Mouse (Mus musculus) activated CD4-positive, CD25-positive, alpha-beta regulatory T cell (primary cell): ENCODE results near the gene Gabra4. TPM values are rescaled to one million over a fixed set of nuclear protein-coding genes. Genes with fewer than 3 reads are reported as not detected.

ENCODE experiments used
- polyA plus RNA-seq, 2 experiments: library from polyadenylated mRNA; unstranded; fragments of 100-300 nt; shearing (Covaris generic); gene quantifications; one replicate each; pipeline ENCODE4 v1.2.1; 2017

The Gabra4 gene
- polyA plus RNA-seq = under 1 TPM in 1 of 2 experiments, not detected in 1; 0.09 TPM

DNA sequence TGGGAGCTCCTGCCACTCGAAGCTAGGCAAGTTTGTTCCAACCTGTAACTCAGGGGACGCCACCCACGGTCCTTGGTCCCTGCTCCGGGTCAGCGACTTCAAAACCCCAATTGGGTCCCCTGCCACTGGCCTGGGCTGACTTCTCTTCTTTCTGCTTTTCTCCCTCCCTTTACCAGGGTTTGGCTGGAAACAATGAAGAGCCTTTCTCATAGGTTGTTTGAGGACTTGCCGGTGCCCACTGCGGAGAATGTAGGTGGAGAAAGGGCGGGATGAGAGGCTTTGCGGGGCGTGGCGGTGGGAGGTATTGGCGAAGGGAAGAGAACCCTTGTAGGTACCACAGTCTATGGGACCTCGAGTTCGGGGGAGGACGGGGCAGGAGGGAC lies at the start of gene Gabra4:
Gene Gabra4 (minus strand): TSS at position 194 of the 383 bp plus-strand sequence.

DNA sequence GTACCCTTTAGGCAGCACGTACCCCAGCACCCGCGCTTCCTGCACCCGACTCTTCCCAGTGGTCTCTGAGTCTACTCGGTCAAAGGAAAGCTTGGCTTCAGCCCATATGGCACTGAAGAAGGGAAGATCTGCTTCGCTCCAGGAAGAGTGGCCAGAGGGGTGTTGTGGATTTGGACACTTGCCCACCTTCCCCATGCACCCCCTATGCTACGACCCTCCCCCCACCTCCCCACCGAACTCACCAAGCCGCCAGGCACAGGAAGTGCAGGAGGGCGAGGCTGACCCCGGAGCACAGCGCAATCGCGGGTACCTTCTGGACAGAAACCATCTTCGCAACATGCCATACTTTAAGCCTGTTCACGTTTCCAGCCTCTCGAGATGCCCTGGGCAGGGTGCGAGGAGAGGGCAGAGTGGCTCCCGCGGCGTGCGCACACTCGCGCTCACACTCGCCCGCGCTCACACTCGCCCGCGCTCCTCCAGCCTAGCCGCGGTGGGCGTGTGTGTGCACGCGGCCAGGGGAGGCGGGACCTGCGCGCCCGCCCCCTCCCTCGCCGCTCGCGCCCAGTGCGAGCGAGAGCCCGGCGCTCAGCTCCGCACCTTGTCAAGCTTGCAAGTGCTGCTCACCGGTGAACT lies 510 bp downstream of the Gabra4 start, which contains the start of gene Gabrb1:
Gene Gabrb1 (plus strand): TSS at position 632 of the 633 bp plus-strand sequence.

GRCm38 (mm10) chr5:71548079-71548478 lies 110.0 kb downstream of the Gabra4 start, which contains the start of gene Cox7b2:
Gene Cox7b2 (minus strand): TSS chr5:71548205.

Other genes with a start within 250 kb of the Gabra4 start
- gene Cox7b2, start 110.1 kb downstream of the Gabra4 start, polyA plus RNA-seq = not detected
- gene Gabrb1, start 195 bp downstream of the Gabra4 start, polyA plus RNA-seq = under 1 TPM in 1 of 2 experiments, not detected in 1; 0.01 TPM